Mouse (Mus musculus): Measurements from ENCODE around the gene Ptprz1.
"Not testable (repeated sequence)": the region's sequence is repeated elsewhere in the genome, so short reads cannot be mapped to it uniquely, and the experiment has no call there.

Gene Ptprz1

GRCm38 (mm10) chr6:23003152-23003551, 127.8 kb downstream of the Ptprz1 start:
- DNase-seq (ENCODE audit: low spot score) = no peak

- DNase-seq (ENCODE audit: low spot score) = no peak
These were observed 139.8 kb downstream of the Ptprz1 start for GRCm38 (mm10) chr6:23014988-23015613.

GRCm38 (mm10) chr6:23028251-23028650, 152.9 kb downstream of the Ptprz1 start:
- no peak for DNase-seq (ENCODE audit: low spot score)

- no peak for DNase-seq (ENCODE audit: low spot score)
These were observed 173.5 kb downstream of the Ptprz1 start for GRCm38 (mm10) chr6:23048836-23049235.

GRCm38 (mm10) chr6:23055734-23056133, 180.4 kb downstream of the Ptprz1 start:
- DNase-seq (ENCODE audit: low spot score) = no peak

GRCm38 (mm10) chr6:23076060-23076459, 200.8 kb downstream of the Ptprz1 start:
- DNase-seq (ENCODE audit: low spot score) = no peak

- no peak for DNase-seq (ENCODE audit: low spot score)
These were observed 203.0 kb downstream of the Ptprz1 start for GRCm38 (mm10) chr6:23078273-23078672.

GRCm38 (mm10) chr6:23079991-23080680, 204.8 kb downstream of the Ptprz1 start:
- no peak for DNase-seq (ENCODE audit: low spot score)

GRCm38 (mm10) chr6:23084587-23085421, 209.5 kb downstream of the Ptprz1 start:
- no peak for DNase-seq (ENCODE audit: low spot score)

- not testable (repeated sequence) for DNase-seq (ENCODE audit: low spot score)
These were observed 214.0 kb downstream of the Ptprz1 start for GRCm38 (mm10) chr6:23089292-23089691.

GRCm38 (mm10) chr6:23090346-23091055, 215.2 kb downstream of the Ptprz1 start:
- DNase-seq (ENCODE audit: low spot score) = not testable (repeated sequence)
